Comparison of ENCODE assay signal across 9 mouse cellular contexts in genomic region chr11:101602491-101602890, GRCm38 (mm10). TPM values are rescaled to one million over a fixed set of nuclear protein-coding genes. Genes with fewer than 3 reads are reported as not detected.
DNase-seq lines count a peak whose midpoint lies in the region; ATAC-seq lines count a peak whose summit lies in the region.
"Had no signal": no experiment of that assay in that cellular context is flagged by ENCODE, and none has a peak within 500 bp of the region (broad histone marks: within the 10 kb centered on the region; RNA-seq: fewer than 3 reads in every experiment).

No protein-coding gene starts in this region.

- 0 out of 2 replicates have a peak, but pooled peaks cover 4% of the 10 kb centered on the region for H3K4me1 ChIP-seq in neural tube, embryonic 15.5 days
- H3K4me1 ChIP-seq in intestine, embryonic 16.5 days (ENCODE audit: control insufficient read depth, insufficient read depth, low read length): no peaks in the 10 kb centered on the region

- DNase-seq in neural tube, embryonic 10.5 days (ENCODE audit: extremely low spot score, low spot score): peak; percentile 65
- peak; percentile 60 for DNase-seq in adrenal gland, adult 2 months
- DNase-seq in gastrocnemius, postnatal 4 days (ENCODE audit: low spot score in 2 of 2): peak; percentile 32 to 73
- peak; percentile 83 for DNase-seq in lung, postnatal 14 days
- DNase-seq in thymus, postnatal 4 days: peak; percentile 79

- no peak overlapping the region for H3K27ac ChIP-seq in neural tube, embryonic 15.5 days (replicated peaks)
- no peak overlapping the region for H3K27ac ChIP-seq in intestine, embryonic 16.5 days (ENCODE audit: low read length)

- no peak overlapping the region for H3K4me2 ChIP-seq in neural tube, embryonic 15.5 days
- no peak overlapping the region for H3K4me2 ChIP-seq in intestine, embryonic 16.5 days (ENCODE audit: low read depth, low read length)

- 12% methylated on average over 3 of the region's 3 CpGs for WGBS in neural tube, embryonic 15.5 days
- WGBS in intestine, embryonic 16.5 days: 11% methylated on average over 3 of the region's 3 CpGs

- H3K9ac ChIP-seq in neural tube, embryonic 15.5 days (replicated peaks): no peak overlapping the region
- no peak overlapping the region for H3K9ac ChIP-seq in intestine, embryonic 16.5 days (ENCODE audit: low read depth, low read length)

- H3K9me3 ChIP-seq in neural tube, embryonic 15.5 days (replicated peaks): no peaks in the 10 kb centered on the region
- no peaks in the 10 kb centered on the region for H3K9me3 ChIP-seq in intestine, embryonic 16.5 days (ENCODE audit: control insufficient read depth, low read length)

- H3K4me3 ChIP-seq in neural tube, embryonic 15.5 days (replicated peaks): no peak overlapping the region
- H3K4me3 ChIP-seq in intestine, embryonic 16.5 days (ENCODE audit: low read length): no peak overlapping the region

- ATAC-seq in neural tube, embryonic 15.5 days (ENCODE audit: low FRiP score): no peak
- no peak for ATAC-seq in intestine, embryonic 16.5 days

- no peaks in the 10 kb centered on the region for H3K36me3 ChIP-seq in neural tube, embryonic 15.5 days
- H3K36me3 ChIP-seq in intestine, embryonic 16.5 days (ENCODE audit: control insufficient read depth, insufficient read depth, low read length): no peaks in the 10 kb centered on the region

- H3K27me3 ChIP-seq in neural tube, embryonic 15.5 days (replicated peaks): 0 out of 2 replicates have a peak, but pooled peaks cover 3% of the 10 kb centered on the region
- H3K27me3 ChIP-seq in intestine, embryonic 16.5 days (replicated peaks; ENCODE audit: control insufficient read depth, insufficient read depth, low read length): no peaks in the 10 kb centered on the region

RNA-seq across cellular contexts. Expression of gene Gm11634, which starts 3.4 kb away (rescaled TPM):
- not detected in 2 replicates for polyA plus RNA-seq in neural tube, embryonic 15.5 days (2015; fragmentation: Nextera tagmentation; extraction: Ambion mirVana)
- total RNA-seq in adrenal gland, adult 2 months (2021): not detected
- polyA plus RNA-seq in adrenal gland, adult 2 months (2012; rRNA removed): not detected in 2 replicates
- total RNA-seq in gastrocnemius, postnatal 4 days (2021): not detected
- polyA plus RNA-seq in intestine, embryonic 16.5 days (2015; fragmentation: Nextera tagmentation; extraction: Ambion mirVana): not detected in 2 replicates
- polyA plus RNA-seq: heart, embryonic 16.5 days; small intestine, adult 2 months had no signal

RNA-seq across cellular contexts. Expression of gene Tmem106a, which starts 20.4 kb away (rescaled TPM):
- 4.4 and 5.9 TPM in 2 replicates for polyA plus RNA-seq in neural tube, embryonic 15.5 days (2015; fragmentation: Nextera tagmentation; extraction: Ambion mirVana)
- 10 to 100 TPM; 14.4 to 17.0 TPM for total RNA-seq in adrenal gland, adult 2 months (2021)
- 25.1 and 28.6 TPM in 2 replicates for polyA plus RNA-seq in adrenal gland, adult 2 months (2012; rRNA removed)
- 10 to 100 TPM in 1 of 2 experiments, 1 to 10 TPM in 1; 7.0 to 14.0 TPM for total RNA-seq in gastrocnemius, postnatal 4 days (2021)
- polyA plus RNA-seq in intestine, embryonic 16.5 days (2015; fragmentation: Nextera tagmentation; extraction: Ambion mirVana): 38.6 and 49.4 TPM in 2 replicates

RNA-seq across cellular contexts. Expression of gene Rdm1, which starts 24.5 kb away (rescaled TPM):
- 14.1 and 19.8 TPM in 2 replicates for polyA plus RNA-seq in neural tube, embryonic 15.5 days (2015; fragmentation: Nextera tagmentation; extraction: Ambion mirVana)
- total RNA-seq in adrenal gland, adult 2 months (2021): 10 to 100 TPM; 28.7 to 29.8 TPM
- 17.5 and 19.9 TPM in 2 replicates for polyA plus RNA-seq in adrenal gland, adult 2 months (2012; rRNA removed)
- 10 to 100 TPM; 15.4 to 18.4 TPM for total RNA-seq in gastrocnemius, postnatal 4 days (2021)
- polyA plus RNA-seq in intestine, embryonic 16.5 days (2015; fragmentation: Nextera tagmentation; extraction: Ambion mirVana): 36.3 and 41.7 TPM in 2 replicates

RNA-seq across cellular contexts. Expression of gene Nbr1, which starts 50.5 kb away (rescaled TPM):
- 78.7 and 80.3 TPM in 2 replicates for polyA plus RNA-seq in neural tube, embryonic 15.5 days (2015; fragmentation: Nextera tagmentation; extraction: Ambion mirVana)
- 100 to 1,000 TPM; 130 to 134 TPM for total RNA-seq in adrenal gland, adult 2 months (2021)
- 121 and 141 TPM in 2 replicates for polyA plus RNA-seq in adrenal gland, adult 2 months (2012; rRNA removed)
- 100 to 1,000 TPM in 1 of 2 experiments, 10 to 100 TPM in 1; 93.3 to 134 TPM for total RNA-seq in gastrocnemius, postnatal 4 days (2021)
- polyA plus RNA-seq in intestine, embryonic 16.5 days (2015; fragmentation: Nextera tagmentation; extraction: Ambion mirVana): 56.2 and 65.5 TPM in 2 replicates

RNA-seq across cellular contexts. Expression of gene Brca1, which starts 50.7 kb away (rescaled TPM):
- 1.4 and 4.1 TPM in 2 replicates for polyA plus RNA-seq in neural tube, embryonic 15.5 days (2015; fragmentation: Nextera tagmentation; extraction: Ambion mirVana)
- total RNA-seq in adrenal gland, adult 2 months (2021): 1 to 10 TPM in 1 of 2 experiments, under 1 TPM in 1; 0.84 to 1.3 TPM
- 0.11 and 0.20 TPM in 2 replicates for polyA plus RNA-seq in adrenal gland, adult 2 months (2012; rRNA removed)
- total RNA-seq in gastrocnemius, postnatal 4 days (2021): 1 to 10 TPM; 7.3 to 9.2 TPM
- polyA plus RNA-seq in intestine, embryonic 16.5 days (2015; fragmentation: Nextera tagmentation; extraction: Ambion mirVana): 6.0 and 6.8 TPM in 2 replicates
